Mouse (Mus musculus) heart, embryonic 13.5 days (tissue): Measurements from ENCODE around the gene H2-D1. TPM values are rescaled to one million over a fixed set of nuclear protein-coding genes. Genes with fewer than 3 reads are reported as not detected.

Experiments used
- ATAC-seq: fragments of 200-750 bp; cut with Nextera tagmentation; 2 replicates; pipeline ENCODE4 v1.8.0; 2017; ENCODE audit warnings: moderate TSS enrichment; ENCODE audit not compliant: insufficient number of reproducible peaks, low FRiP score, low TSS enrichment; ENCODE audit errors: extremely low read depth
- H3K27ac ChIP-seq: fragments of 300-500 bp; sonication (generic); replicated peaks from 2 replicates; pipeline ENCODE4 v1.5.1; 2015; ENCODE audit warnings: moderate library complexity, mild to moderate bottlenecking, inconsistent platforms
- H3K27me3 ChIP-seq: fragments of 300-500 bp; sonication (generic); replicated peaks from 2 replicates; pipeline ENCODE4 v1.6.1; 2015; ENCODE audit warnings: mild to moderate bottlenecking, inconsistent platforms
- H3K36me3 ChIP-seq: fragments of 300-500 bp; sonication (generic); 2 replicates; pipeline ENCODE4 v1.6.1; 2015; ENCODE audit warnings: mild to moderate bottlenecking, inconsistent platforms
- H3K4me1 ChIP-seq: fragments of 300-500 bp; sonication (generic); 2 replicates; pipeline ENCODE4 v1.6.1; 2015; ENCODE audit warnings: inconsistent platforms
- H3K4me2 ChIP-seq: fragments of 300-500 bp; sonication (generic); 2 replicates; pipeline ENCODE4 v1.6.1; 2015; ENCODE audit warnings: inconsistent platforms, mild to moderate bottlenecking, moderate library complexity
- H3K4me3 ChIP-seq: fragments of 300-500 bp; sonication (generic); 2 replicates; pipeline ENCODE4 v1.5.1; 2015; ENCODE audit warnings: moderate library complexity, mild to moderate bottlenecking, inconsistent platforms
- H3K9ac ChIP-seq: fragments of 300-500 bp; sonication (generic); 2 replicates; pipeline ENCODE4 v1.6.1; 2015; ENCODE audit warnings: inconsistent platforms, mild to moderate bottlenecking, moderate library complexity
- H3K9me3 ChIP-seq: fragments of 300-500 bp; sonication (generic); 2 replicates; pipeline ENCODE4 v1.6.1; 2016; ENCODE audit warnings: inconsistent platforms
- WGBS: fragments of 180-500 bp; shearing (Covaris S2); methylation state at CpG from one replicate; pipeline ENCODE4 v1.1.7; 2015; ENCODE audit warnings: mixed read lengths; 5-methylcytosine and 5-hydroxymethylcytosine counted together
- polyA plus RNA-seq: library from polyadenylated mRNA; unstranded; fragments of >200 nt; fragmentation: Nextera tagmentation; extraction: Ambion mirVana; gene quantifications from 2 replicates; pipeline ENCODE4 v1.2.1, GENCODE M21; 2015

H2-D1 gene
- polyA plus RNA-seq, result 43.4 and 48.6 TPM in 2 replicates

GRCm38 (mm10) chr17:35262664-35263522, at the start of gene H2-D1:
TSS of gene H2-D1 (plus strand) at chr17:35262730.
- no peaks in the 10 kb centered on the region for H3K9me3 ChIP-seq
- H3K9ac ChIP-seq, result peak within 1 kb of the TSS; percentile 80
- peak; percentile 74; the same call in 1 of the 2 replicates for ATAC-seq
- no peaks in the 10 kb centered on the region for H3K36me3 ChIP-seq
- WGBS, result 1% methylated on average over 73 of the region's 73 CpGs
- no peak within 1 kb of the TSS for H3K27ac ChIP-seq
- peaks cover 86% of the 10 kb centered on the region for H3K27me3 ChIP-seq
- H3K4me3 ChIP-seq, result peak within 1 kb of the TSS; percentile 74
- H3K4me2 ChIP-seq, result peak within 1 kb of the TSS; percentile 100
- H3K4me1 ChIP-seq, result peaks cover 9% of the 10 kb centered on the region; the same call in 1 of the 2 replicates

- Histone ChIP-seq H3K36me3 (no peaks in the 10 kb centered on the region), H3K9me3 (no peaks in the 10 kb centered on the region), H3K27ac (no peak overlapping the region), H3K9ac (no peak overlapping the region), H3K4me2 (no peak overlapping the region), H3K4me1 (no peaks in the 10 kb centered on the region), H3K27me3 (peaks cover 4% of the 10 kb centered on the region; the same call in 1 of the 2 replicates), H3K4me3 (no peak overlapping the region)
- no peak for ATAC-seq
- WGBS, result 85% methylated on average over 5 of the region's 5 CpGs
Observed at GRCm38 (mm10) chr17:35213071-35213470, 49.5 kb upstream of the H2-D1 start.

- Histone ChIP-seq H3K27ac (peak overlapping the region; percentile 72), H3K4me3 (no peak overlapping the region), H3K4me1 (peaks cover 34% of the 10 kb centered on the region), H3K9ac (0 out of 2 replicates have a peak overlapping the region, but pooled peaks have one; percentile 15), H3K27me3 (no peaks in the 10 kb centered on the region), H3K36me3 (peaks cover 30% of the 10 kb centered on the region), H3K9me3 (no peaks in the 10 kb centered on the region), H3K4me2 (peak overlapping the region; percentile 24)
- 59% methylated on average over 18 of the region's 18 CpGs for WGBS
- ATAC-seq, result peak; percentile 30; the same call in 1 of the 2 replicates
Observed at GRCm38 (mm10) chr17:35218516-35219193, 43.9 kb upstream of the H2-D1 start.

- Histone ChIP-seq H3K27ac (peak overlapping the region; percentile 72), H3K4me1 (peaks cover 34% of the 10 kb centered on the region), H3K4me3 (no peak overlapping the region), H3K9ac (no peak overlapping the region), H3K36me3 (peaks cover 30% of the 10 kb centered on the region), H3K27me3 (no peaks in the 10 kb centered on the region), H3K4me2 (no peak overlapping the region), H3K9me3 (no peaks in the 10 kb centered on the region)
- no peak for ATAC-seq
- WGBS, result 61% methylated on average over 6 of the region's 6 CpGs
Observed at GRCm38 (mm10) chr17:35219601-35220041, 42.9 kb upstream of the H2-D1 start.

- Histone ChIP-seq H3K27ac (peak within 1 kb of the TSS; percentile 72), H3K4me2 (no peak within 1 kb of the TSS), H3K4me3 (no peak within 1 kb of the TSS), H3K36me3 (peaks cover 38% of the 10 kb centered on the region), H3K27me3 (no peaks in the 10 kb centered on the region), H3K9ac (peak within 1 kb of the TSS; percentile 8; the same call in 1 of the 2 replicates), H3K9me3 (no peaks in the 10 kb centered on the region), H3K4me1 (peaks cover 34% of the 10 kb centered on the region)
- ATAC-seq, result no peak
- WGBS, result 69% methylated on average over 28 of the region's 28 CpGs
Observed at GRCm38 (mm10) chr17:35220156-35220952, 42.2 kb upstream of the H2-D1 start, which contains the start of gene Gm16181. TSS of gene Gm16181 (plus strand) at chr17:35220834.

- H3K36me3 ChIP-seq, result peaks cover 48% of the 10 kb centered on the region
- H3K4me3 ChIP-seq, result no peak overlapping the region
- H3K27ac ChIP-seq, result peak overlapping the region; percentile 28; the same call in 1 of the 2 replicates
- peaks cover 43% of the 10 kb centered on the region for H3K4me1 ChIP-seq
- H3K27me3 ChIP-seq, result no peaks in the 10 kb centered on the region
- WGBS, result 60% methylated on average over 6 of the region's 6 CpGs
- H3K9ac ChIP-seq, result 0 out of 2 replicates have a peak overlapping the region, but pooled peaks have one; percentile 47
- ATAC-seq, result no peak
- no peaks in the 10 kb centered on the region for H3K9me3 ChIP-seq
- H3K4me2 ChIP-seq, result no peak overlapping the region
Observed at GRCm38 (mm10) chr17:35222299-35222698, 40.2 kb upstream of the H2-D1 start.

GRCm38 (mm10) chr17:35224641-35225040, 37.9 kb upstream of the H2-D1 start:
- Histone ChIP-seq H3K4me3 (no peak overlapping the region), H3K36me3 (peaks cover 68% of the 10 kb centered on the region), H3K27me3 (no peaks in the 10 kb centered on the region), H3K27ac (no peak overlapping the region), H3K4me1 (peaks cover 28% of the 10 kb centered on the region), H3K9ac (no peak overlapping the region), H3K9me3 (no peaks in the 10 kb centered on the region), H3K4me2 (no peak overlapping the region)
- 91% methylated on average over 4 of the region's 4 CpGs for WGBS
- no peak for ATAC-seq

- Histone ChIP-seq H3K27me3 (no peaks in the 10 kb centered on the region), H3K4me2 (no peak overlapping the region), H3K4me3 (no peak overlapping the region), H3K9me3 (no peaks in the 10 kb centered on the region), H3K9ac (no peak overlapping the region), H3K36me3 (peaks cover 68% of the 10 kb centered on the region), H3K4me1 (peaks cover 20% of the 10 kb centered on the region), H3K27ac (no peak overlapping the region)
- ATAC-seq, result no peak
- 88% methylated on average over 5 of the region's 5 CpGs for WGBS
Observed at GRCm38 (mm10) chr17:35225456-35225855, 37.1 kb upstream of the H2-D1 start.

- H3K4me1 ChIP-seq, result peaks cover 13% of the 10 kb centered on the region
- peak overlapping the region; percentile 36; the same call in 1 of the 2 replicates for H3K27ac ChIP-seq
- H3K4me3 ChIP-seq, result no peak overlapping the region
- no peak overlapping the region for H3K9ac ChIP-seq
- H3K36me3 ChIP-seq, result peaks cover 69% of the 10 kb centered on the region
- no peak overlapping the region for H3K4me2 ChIP-seq
- H3K27me3 ChIP-seq, result no peaks in the 10 kb centered on the region
- no peak for ATAC-seq
- WGBS, result 71% methylated on average over 14 of the region's 14 CpGs
- no peaks in the 10 kb centered on the region for H3K9me3 ChIP-seq
Observed at GRCm38 (mm10) chr17:35226561-35227046, 35.9 kb upstream of the H2-D1 start.

GRCm38 (mm10) chr17:35231022-35231421, 31.5 kb upstream of the H2-D1 start:
- H3K36me3 ChIP-seq, result peaks cover 59% of the 10 kb centered on the region
- no peaks in the 10 kb centered on the region for H3K9me3 ChIP-seq
- H3K27me3 ChIP-seq, result no peaks in the 10 kb centered on the region
- H3K4me3 ChIP-seq, result no peak overlapping the region
- ATAC-seq, result no peak
- peaks cover 42% of the 10 kb centered on the region for H3K4me1 ChIP-seq
- 87% methylated on average over 10 of the region's 10 CpGs for WGBS
- H3K9ac ChIP-seq, result no peak overlapping the region; the same call in 1 of the 2 replicates
- no peak overlapping the region for H3K4me2 ChIP-seq
- H3K27ac ChIP-seq, result no peak overlapping the region
